Mouse (Mus musculus) urinary bladder, adult 18-20 months (tissue): Measurements from ENCODE around the gene Tubgcp2.
A peak's percentile ranks its signal among the peaks of the same experiment; 100 is the strongest.

Experiments used
- DNase-seq, 2 experiments: peaks; one replicate each; pipeline ENCODE4 v3.0.0; 2022; ENCODE audit warnings: low spot score in 2 of 2, mixed read lengths in 2 of 2

The Tubgcp2 gene

DNA sequence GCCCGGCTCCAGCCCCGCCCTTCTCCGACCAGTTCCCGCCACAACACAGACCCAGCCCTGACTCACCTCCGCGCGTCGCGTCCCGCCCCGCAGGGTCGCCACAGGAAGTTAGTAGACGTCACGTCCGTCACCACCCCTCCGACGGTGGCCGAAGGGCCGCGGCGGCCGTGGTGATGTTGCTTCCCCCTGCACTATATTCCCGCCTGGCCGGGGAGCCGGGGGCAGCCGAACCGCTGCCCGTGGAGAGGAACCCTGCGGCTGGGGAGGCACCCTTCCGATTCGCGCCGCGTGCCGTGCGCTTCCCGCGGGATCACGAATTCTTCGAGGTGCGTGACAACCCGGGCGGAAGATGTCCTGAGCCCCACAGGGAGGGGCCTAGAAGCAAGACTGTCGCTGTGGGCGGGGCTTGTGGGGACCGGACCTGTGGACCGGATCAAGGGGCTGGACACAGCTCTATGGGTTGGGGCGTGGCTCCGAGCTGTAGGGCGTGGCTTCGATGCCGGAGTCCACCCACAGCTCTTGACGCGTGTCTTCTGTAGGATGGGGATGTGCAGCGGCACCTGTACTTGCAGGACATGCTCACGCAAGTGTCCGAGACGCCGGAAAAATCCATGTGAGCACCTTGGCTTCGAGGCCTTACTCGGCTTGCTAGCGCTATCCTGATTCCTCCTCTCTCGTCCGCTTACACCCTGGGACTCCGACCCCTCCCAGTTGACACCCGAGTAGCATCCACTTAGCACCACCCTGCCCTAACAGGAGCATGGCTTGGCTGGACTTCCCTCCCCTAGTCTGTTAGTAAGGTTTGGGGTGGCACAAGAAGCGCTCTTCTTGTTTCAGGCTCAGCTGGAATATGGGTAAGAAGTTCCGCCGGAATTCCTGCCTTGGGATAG is at the start of gene Tubgcp2, which contains the start of gene Zfp511:
Gene Tubgcp2 (minus strand): TSS at position 389 of the 890 bp plus-strand sequence.
Gene Zfp511 (plus strand): TSS at position 111 of the 890 bp plus-strand sequence.
- peak; percentile 92 to 94 for DNase-seq

DNA sequence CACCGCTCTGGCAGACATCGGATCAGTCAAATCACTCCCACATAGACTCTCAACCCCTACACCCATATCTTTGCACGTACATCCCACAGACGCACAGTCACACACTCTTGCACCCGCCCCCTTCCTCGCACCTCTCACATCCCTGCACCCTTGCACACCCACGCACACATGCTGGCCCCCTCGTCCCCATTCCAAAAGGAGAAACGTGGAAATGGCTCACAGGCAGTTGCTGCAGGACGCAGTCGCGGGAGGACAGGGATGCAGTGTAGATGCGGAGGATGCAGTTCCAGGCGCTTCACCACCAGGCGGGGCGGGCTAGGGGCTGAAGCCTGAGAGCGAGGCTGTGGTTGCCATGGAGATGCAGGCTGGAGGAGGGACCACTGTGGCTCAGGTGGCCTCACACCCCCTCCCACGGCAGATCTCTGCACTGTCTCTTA is 45.8 kb upstream of the Tubgcp2 start, which contains the start of gene Caly:
Gene Caly (minus strand): TSS at position 307 of the 437 bp plus-strand sequence.
- no peak for DNase-seq

DNA sequence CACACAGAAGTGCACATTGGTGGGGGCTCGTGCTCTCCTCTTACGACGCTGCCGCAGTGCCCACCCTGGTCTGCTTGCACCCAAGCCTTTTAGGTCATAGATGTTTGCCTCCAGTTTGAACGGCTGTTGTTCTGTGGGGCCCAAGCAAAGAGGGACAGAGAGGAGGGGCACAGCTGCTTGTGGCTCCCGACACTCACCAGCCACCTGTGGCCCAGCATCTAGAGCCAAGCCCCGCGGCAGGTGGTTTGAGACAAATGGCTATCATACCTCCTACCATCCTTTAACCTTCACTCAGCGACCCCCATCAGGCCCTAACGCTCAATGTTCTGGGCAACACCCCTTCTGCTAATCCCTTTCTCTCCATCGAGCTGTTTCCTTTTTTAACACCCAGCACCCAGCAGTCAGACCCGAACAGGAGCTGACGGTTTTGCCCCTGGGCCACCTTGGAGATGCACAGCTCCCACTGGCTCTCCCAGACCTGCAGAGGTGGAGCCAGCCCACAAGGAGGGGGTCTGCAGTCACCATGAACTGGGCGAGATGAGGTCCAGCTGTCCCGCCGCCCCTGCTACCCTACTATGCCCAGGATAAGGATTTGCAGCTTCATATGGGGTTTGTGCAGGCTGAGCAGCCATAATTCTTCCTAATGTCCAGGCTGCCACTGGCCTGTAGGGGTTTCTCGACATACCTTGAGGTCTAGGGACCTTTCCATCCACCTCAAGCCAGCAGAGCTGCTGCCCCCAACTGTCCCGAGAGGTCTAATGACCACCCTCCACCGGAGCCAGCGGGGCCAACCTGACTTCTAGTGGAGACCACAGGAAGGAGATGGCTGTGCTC is 45.2 kb upstream of the Tubgcp2 start:
- no peak for DNase-seq

DNA sequence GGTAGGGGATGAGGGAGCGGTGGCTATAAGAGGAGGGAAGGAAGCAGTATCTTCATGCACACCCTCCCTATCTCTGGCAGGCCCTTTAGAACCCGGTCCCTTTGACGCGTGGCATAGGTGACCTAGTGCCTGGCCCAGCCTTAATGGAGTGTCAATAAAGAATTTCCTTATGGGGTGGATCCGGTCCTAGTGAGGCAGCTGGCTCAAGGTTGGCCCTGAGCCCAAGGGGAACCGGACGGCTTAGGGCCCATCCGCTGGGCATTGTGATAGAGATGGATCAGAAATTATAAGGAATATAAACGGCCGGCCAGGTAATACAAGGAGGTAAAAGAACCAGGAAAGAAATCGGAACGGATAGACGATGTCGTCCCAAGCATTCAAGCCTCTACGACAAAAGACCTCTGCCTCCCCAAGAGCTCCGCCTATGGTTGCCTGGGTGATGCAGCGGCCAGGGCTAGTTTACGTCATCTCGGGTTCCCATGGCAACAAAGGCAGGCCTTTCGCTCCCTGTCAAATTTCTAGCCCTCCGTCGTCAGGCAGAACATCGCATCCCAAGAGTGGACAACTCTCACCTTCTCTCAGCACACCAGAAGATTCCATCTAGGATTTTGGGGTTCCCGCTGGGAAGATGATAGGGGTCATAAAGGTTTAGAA is 44.2 kb upstream of the Tubgcp2 start:
- DNase-seq: no peak

DNA sequence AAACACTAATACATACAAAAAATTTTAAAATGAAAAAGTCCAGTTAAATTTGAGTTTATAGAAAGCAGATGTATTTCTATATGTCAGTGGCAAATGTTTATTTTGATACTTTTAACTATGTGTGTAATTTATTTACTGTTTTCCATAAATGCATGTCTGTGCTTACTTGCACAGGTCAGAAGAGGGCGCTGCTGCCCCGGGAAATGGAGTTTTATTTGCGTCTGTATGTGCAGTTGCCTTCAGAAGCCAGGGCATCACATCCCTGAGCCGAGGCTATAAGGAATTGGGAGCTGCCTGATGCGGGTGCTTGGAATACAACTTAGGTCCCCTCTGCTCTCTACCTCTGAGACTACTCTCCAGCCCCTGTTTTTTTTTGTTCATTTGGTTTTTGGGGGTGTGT is 42.2 kb upstream of the Tubgcp2 start:
- no peak for DNase-seq

DNA sequence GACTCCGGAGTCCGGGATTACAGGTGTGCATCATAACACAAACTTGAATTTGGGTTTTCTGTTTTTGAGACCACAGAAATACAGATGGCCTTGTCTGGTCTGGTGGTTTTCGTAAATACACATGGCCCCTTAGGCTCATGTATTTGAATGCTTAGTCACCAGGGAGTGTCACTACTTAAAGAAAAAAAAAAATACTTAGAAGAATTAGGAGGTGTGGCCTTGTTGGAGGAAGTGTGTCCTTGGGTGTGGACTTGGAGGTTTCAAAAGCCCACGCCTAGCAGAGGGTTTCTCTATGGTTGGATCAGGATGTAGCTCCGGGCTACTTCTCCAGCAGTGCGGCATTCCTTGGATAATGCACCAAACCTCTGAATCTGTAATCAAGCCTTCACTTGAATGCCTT is 41.2 kb upstream of the Tubgcp2 start:
- no peak for DNase-seq

DNA sequence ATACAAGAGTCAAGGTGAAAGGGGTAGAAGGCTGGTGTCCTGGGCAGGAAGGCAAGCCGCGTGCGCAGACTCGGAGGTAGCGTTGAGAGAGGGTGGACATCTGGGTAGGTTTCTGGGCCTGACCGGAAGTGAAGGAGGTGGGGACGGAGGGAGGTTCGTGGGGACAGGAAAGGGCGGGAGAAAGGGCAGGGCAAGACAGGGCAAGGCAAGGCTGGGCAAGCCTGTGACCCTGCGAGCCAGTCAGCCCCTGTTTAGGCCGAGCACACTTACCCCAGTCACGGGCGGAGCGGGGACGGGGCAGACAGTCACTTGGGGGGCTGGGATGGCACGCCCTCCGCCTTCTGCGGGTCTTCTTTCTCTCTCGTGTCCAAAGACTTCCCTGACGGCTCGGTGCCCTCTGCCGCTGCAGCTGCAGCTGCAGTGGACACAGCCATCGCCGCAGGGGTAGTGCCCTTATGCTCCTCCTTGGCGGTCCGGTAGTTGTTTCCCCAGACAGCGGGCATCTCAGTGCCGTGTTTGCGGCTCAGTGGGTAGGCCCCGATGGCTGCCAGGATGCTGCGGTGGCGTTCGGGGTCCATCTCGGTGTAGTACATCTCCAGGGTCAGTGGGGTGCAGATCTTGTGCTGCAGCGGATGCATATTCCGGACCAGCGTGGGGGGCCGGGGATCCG is 33.7 kb upstream of the Tubgcp2 start:
- no peak for DNase-seq

DNA sequence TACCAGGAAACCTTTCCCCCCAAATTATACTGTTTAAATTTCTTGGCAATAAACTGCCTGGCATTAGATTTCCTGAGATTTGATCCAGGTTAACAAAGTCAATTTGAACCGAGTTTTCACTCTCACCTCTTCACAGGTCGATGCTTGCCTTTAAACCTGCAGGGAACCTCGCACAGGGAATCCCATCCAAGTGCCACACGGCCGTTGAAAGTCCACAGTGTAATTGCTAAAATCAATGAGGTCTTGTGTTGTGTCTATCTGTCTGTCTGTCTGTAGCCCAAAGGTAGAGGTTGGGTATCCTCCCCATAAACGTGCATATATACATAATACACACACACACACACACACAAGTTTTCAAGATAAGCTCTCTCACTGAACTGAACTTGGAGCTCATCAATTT is 30.9 kb upstream of the Tubgcp2 start:
- no peak for DNase-seq

DNA sequence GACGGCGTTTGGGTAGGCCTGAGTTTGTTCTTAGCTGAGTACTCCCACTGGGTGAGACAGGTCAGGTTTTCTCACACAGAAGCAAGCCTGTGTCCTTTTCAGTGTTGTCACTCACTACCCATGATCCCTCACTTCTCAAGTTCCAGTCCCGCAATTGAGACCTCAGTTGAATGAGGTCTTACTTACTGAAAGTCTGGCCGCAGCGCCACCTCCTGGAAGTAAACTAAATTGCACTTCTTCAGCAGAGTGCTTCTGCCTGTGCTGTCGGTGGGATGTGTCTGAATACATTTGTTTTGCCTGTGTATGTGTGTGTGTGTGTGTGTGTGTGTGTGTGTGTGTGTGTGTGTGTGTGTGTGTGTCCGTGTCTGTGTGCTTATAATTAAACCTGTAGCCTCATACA is 26.6 kb upstream of the Tubgcp2 start:
- peak in 1 of 2 experiments; percentile 56 for DNase-seq

DNA sequence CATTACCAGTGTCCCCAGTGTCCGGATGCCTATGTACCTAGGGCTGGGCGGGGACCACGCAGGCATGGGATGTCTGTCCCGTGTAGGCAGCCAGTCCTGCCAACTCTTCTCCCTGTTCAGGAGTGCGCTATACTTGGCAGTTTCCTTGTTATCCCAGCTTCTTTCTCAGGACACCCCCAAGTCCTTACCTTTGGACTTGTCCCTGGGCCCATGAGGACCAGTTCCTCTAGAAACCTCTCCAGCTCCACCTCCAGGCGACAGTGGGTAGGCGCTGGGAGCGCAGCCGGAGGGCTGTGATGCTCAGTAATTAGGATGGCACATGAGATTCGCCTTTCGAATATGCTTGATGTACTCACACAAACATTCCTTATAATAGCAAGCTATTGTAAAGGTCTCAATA is 25.8 kb upstream of the Tubgcp2 start:
- peak in 1 of 2 experiments; percentile 47 for DNase-seq

DNA sequence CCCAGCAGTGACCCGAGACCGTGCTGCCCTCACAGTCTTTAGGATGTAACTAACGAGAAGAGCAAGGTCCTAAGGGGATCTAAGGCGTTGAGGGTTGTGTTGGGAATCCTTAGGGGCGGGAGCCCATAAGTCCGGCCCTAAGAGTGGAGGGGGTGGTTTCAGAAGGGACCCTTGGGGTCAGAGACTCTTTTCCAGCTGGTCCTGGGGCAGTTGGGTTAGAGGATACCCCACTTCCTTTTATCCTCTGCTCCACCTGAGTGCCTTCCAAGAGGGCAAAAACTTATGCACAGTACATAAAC is 25.3 kb upstream of the Tubgcp2 start:
- no peak for DNase-seq

DNA sequence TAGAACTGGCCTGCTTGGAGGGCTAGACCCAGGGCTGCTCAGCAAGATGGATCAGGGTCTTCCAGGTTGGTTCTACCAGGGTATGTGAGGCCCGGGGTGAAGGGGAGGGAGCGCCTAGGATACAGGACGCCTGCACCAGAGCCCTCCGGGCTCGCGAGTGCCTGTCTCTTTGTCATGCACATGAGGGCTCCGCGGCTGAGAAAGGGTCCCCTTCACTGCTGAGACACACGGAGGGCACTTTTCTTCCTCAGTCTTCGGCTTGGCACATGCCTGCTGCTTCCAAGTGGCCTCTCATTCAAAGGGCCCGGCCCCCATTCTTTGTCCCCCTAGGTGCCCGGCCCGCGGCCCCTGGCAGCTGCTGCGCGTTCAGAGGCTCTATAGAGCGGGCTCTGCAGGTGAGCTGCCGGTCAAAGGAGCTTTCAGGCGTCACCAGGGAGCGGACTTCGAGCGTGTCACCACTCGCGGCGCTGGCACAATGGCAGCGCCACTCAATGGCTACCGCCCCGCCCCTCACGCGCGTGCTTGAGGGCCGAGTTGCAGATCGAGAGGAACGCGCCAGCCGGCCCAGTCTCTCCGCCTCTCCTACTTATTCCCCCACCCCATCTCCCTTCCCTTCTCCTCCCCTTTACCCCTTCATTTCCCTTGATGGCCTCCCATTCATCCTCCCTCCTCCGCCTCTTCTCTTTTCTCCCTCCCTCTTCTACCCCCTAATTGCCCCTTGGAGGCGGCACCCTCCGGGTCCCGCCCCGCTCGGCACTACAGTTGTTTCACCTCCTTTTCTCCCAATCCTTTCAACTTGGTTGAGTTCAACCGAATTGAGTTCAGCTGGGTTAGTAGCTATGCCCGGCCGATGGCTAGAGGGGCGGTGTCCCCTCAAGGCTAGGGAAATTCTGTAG is 24.7 kb upstream of the Tubgcp2 start:
- peak; percentile 57 to 63 for DNase-seq

DNA sequence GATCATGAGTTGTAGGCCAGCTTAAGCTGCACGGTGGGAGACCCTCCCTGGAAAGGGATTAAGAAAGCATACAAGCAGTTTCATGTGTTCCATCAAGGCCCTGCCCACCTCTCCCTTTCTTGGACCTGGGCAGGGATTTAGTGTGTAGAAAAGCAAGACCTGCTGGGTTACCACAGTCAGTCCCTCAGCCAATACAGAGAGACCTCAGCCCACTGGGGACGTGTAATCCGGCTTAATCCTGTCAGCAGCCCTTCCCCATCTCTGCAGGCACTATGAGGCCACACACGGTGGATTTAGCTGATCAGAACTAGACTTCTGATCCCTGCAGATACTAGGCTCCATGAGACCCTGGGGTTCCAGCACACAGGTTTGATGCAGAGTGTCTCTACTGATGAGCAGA is 23.1 kb upstream of the Tubgcp2 start:
- DNase-seq: no peak

DNA sequence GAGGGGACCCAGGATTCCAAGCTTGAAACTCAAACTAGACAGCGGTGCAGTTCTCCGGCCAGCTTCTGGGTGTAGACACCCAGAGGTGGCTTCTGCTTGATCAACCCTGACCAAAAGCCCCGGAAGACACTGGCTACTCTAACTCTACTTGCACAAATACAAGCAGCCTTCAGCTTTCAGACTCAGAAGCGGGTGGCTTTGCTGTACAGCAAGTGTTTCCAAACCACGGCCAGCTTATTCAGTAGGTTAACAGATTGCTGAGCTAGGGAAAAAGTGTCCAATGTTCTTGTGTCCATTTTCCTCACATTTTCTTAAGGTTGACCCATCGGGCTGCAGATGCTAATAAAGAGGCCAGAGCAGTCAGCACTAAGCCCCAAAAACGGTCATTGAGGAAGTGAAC is 22.1 kb upstream of the Tubgcp2 start:
- no peak for DNase-seq

DNA sequence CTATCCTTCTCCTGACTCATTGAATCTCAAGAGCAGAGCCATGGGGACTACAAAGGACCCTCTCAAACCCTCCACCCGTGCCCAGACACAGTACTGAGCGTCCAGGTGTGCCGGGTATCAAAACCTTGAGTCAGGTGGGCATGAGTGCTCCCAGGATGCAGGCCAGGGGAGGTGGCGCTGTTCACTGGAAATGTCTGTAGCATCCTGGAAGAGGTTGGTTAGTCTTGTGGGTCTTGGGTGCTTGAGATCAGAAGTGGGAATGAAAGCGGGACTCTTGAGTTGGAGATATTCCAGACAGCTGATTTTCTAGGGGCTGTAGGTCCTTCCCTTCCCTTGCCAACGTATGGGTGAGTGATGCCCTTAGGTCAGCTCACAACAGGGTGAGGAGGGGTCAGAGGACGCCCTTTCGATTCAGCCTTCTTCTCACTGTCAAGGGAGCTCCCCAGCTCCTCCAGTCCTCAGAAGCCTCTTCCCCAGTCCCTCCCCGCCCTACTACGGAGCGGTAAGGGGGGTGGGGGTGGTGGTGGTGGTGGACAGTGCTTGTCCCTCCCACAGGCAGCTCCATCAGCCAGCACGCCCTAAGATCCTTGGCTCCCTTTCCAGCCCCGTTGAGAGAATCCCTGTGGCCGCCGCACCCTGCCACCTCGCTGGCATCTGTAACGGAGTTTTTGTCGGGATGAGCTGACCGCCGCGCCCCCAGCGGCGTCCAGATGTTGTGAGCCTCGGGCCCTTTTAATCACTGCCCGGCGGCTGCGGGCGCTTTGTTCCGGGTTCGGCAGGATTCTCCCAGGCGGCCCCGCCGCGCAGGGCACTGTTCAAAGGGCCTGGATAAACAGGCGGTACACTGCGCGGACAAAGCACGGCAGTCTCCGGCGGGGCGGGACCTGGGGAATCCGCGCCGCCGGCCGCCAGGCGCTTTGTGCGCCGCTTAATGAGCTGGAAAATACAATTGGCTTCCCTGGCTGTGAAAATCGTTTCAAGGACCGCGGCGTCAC is 21.2 kb upstream of the Tubgcp2 start:
- peak in 1 of 2 experiments; percentile 31 for DNase-seq

DNA sequence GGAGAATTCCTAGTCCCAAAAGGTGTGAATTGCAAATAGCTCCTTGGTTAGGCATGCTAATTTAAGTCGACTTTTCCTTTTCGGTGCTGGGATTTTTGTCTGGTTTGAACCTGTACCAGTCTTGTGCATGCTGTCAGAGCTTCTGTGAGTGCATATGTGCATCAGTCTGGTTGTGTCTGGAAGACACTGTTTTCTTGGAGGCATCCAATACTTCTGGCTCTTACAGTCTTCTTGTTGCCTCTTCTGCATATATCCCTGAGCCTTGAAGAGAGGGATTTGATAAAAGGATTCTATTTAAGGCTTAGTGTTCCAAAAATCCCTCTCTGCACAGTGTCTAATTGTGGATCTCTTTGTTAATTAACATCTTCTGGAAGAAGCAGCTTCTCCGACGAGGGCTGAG is 17.7 kb upstream of the Tubgcp2 start:
- no peak for DNase-seq

DNA sequence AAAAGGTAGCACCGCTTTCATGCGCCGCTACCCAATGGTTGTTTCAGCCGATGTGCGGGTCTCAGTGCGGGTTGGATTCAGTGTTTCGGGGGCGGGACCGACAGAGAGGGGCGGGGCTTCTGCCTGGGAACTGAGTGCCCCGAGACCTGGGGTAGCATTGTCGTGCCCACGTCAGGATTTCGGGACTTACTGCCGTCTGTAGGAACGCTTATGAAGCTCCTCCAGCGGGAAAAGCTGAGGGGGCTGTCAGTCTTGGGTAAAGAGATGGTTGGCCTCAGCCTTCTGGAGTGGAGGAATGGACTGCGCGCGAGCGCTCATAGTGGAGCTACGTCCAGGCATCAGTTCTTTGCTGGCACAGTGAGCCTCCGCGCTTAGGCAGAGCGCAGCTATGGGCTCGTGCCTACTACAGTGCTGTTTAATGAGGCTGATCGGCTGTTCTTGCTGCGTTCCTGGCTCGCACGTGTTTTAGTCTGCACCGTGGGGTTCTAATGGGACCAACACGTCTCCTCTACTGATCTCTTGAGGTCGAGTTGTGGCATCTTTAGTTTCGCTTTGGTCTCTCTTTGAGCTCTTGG is 12.7 kb upstream of the Tubgcp2 start:
- DNase-seq: peak in 1 of 2 experiments; percentile 47

DNA sequence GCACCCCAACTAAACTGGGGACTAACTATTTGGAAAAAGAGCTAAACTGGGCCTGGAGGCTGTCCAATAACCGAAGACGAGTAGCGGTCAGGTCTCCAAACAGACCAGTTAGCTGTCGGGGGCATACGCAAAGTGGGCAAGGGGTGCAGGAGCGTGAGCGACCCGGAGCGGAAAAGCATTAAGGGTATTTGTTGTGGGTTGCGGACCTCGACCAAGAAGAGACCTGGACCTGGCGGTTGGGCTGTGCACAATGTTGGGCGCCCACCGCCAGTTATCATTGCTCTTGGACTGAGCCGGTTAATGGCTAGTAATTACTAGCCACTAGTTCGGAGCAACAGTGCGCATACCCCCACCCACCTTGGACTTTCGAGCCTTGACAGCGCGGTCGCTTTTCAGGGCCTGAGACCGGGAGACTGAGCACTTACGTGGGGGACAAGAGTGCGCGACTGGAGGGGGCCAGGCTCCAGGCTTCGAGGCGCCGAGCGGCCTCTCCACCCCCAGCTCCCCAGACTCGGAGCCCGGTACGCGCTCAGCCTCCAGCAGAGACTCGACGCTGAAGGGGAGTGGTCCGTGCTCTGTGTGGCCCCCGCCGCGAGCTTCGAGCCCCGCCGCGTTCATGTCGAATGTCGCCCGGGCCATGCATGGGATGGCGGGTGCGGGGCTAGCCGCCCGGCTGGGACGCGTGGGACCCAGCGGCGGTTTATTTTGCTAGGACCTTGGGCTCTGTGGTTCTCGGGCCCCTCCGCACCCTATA is 12.1 kb upstream of the Tubgcp2 start, which contains the start of gene Msx3:
Gene Msx3 (minus strand): TSS at position 729 of the 754 bp plus-strand sequence.
- peak in 1 of 2 experiments; percentile 12 for DNase-seq
